Mouse (Mus musculus): Measurements from ENCODE around the gene Setdb2.

- TF ChIP-seq CTCF (IDR thresholded peaks at IDR 0.05; ENCODE audit: control insufficient read depth, insufficient read depth, insufficient read length) (no peak), CEBPB (IDR thresholded peaks at IDR 0.05; ENCODE audit: low read depth) (no peak), MYOD1 (IDR thresholded peaks at IDR 0.05; ENCODE audit: control insufficient read depth, insufficient read length, low read depth) (no peak), USF1 (IDR thresholded peaks at IDR 0.05; ENCODE audit: low read depth) (no peak), FOSL1 (IDR thresholded peaks at IDR 0.05; ENCODE audit: insufficient read depth, low read length, poor library complexity, severe bottlenecking) (no peak), MAX (IDR thresholded peaks at IDR 0.05) (no peak)
Observed at GRCm38 (mm10) chr14:59366386-59367105, 74.1 kb downstream of the Setdb2 start.

Data from C2C12 (cell line).